In genomic region chr5:137045402-137046323, GRCm38 (mm10) we compare ENCODE assay signal across 8 mouse cellular contexts. TPM values are rescaled to one million over a fixed set of nuclear protein-coding genes. Genes with fewer than 3 reads are reported as not detected.
DNase-seq lines count a peak whose midpoint lies in the region; ATAC-seq and TF ChIP-seq lines count a peak whose summit lies in the region.

TSS of gene Ap1s1 (minus strand) at chr5:137046135.

- WGBS in forebrain, embryonic 15.5 days, result under 1% methylated on average over 48 of the region's 48 CpGs
- WGBS in lung, adult 2 months, result under 1% methylated on average over 48 of the region's 48 CpGs

- peak within 1 kb of the TSS; percentile 72 to 91 for H3K4me3 ChIP-seq in ES-E14 (ENCODE audit: insufficient read depth in 1 of 2, low read depth in 1 of 2, low read length in 2 of 2, poor library complexity in 1 of 2, severe bottlenecking in 1 of 2)
- H3K4me3 ChIP-seq in forebrain, embryonic 15.5 days, result peak within 1 kb of the TSS; percentile 82
- peak within 1 kb of the TSS; percentile 83 for H3K4me3 ChIP-seq in lung, adult 2 months (replicated peaks; ENCODE audit: extremely low read depth, low read depth, low read length)

- peak within 1 kb of the TSS; percentile 87 for H3K4me2 ChIP-seq in forebrain, embryonic 15.5 days (replicated peaks)

- no peaks in the 10 kb centered on the region for H3K27me3 ChIP-seq in forebrain, embryonic 15.5 days

- H3K4me1 ChIP-seq in ES-E14 (ENCODE audit: control insufficient read depth in 2 of 2, insufficient read depth in 2 of 2, low read length in 2 of 2, poor library complexity in 1 of 2), result peaks cover 0 to 16% of the 10 kb centered on the region in 2 experiments; a peak in 2 of 4 replicates
- H3K4me1 ChIP-seq in forebrain, embryonic 15.5 days, result peaks cover 20% of the 10 kb centered on the region
- peaks cover 5% of the 10 kb centered on the region; the same call in 1 of the 2 replicates for H3K4me1 ChIP-seq in lung, adult 2 months (ENCODE audit: control insufficient read depth, insufficient read depth, low read length)

- in situ Hi-C loops in ES-E14 (cut with MboI; ENCODE audit: low sequenced_read_pairs in 2 of 2, unreplicated experiment in 2 of 2), result no loop called here

- intact Hi-C loops in heart, postnatal 25 days (cut with DNase I), result no loop called here

- peak within 1 kb of the TSS; percentile 72 for H3K27ac ChIP-seq in ES-E14 (ENCODE audit: insufficient read depth, low read depth, low read length, poor library complexity, severe bottlenecking)
- H3K27ac ChIP-seq in forebrain, embryonic 15.5 days (replicated peaks), result peak within 1 kb of the TSS; percentile 81

- H3K9ac ChIP-seq in ES-E14 (ENCODE audit: insufficient read depth, low read depth, low read length, poor library complexity, severe bottlenecking), result peak within 1 kb of the TSS; percentile 93
- H3K9ac ChIP-seq in forebrain, embryonic 15.5 days (replicated peaks), result peak within 1 kb of the TSS; percentile 89

- no peaks in the 10 kb centered on the region for H3K9me3 ChIP-seq in ES-E14 (ENCODE audit: control insufficient read depth, insufficient read depth, low read depth, low read length)
- no peaks in the 10 kb centered on the region for H3K9me3 ChIP-seq in forebrain, embryonic 15.5 days

- TF ChIP-seq POLR2A in lung, adult 2 months (IDR thresholded peaks at IDR 0.05; ENCODE audit: borderline replicate concordance, extremely low read depth, low read depth, low read length), result peak; percentile 42; the same call in 1 of the 2 replicates

- no peak for TF ChIP-seq CTCF in lung, adult 2 months (IDR thresholded peaks at IDR 0.05; ENCODE audit: insufficient read depth, low read length)

- peak; percentile 92 for ATAC-seq in forebrain, embryonic 15.5 days (replicated peaks)
- ATAC-seq in neutrophil, adult 5-6 weeks (ENCODE audit: extremely low read depth, insufficient number of reproducible peaks, low FRiP score, poor library complexity, severe bottlenecking), result peak; percentile 78

- peaks cover 4% of the 10 kb centered on the region; the same call in 1 of the 2 replicates for H3K36me3 ChIP-seq in ES-E14 (ENCODE audit: control insufficient read depth, insufficient read depth, low read length, poor library complexity, severe bottlenecking)
- H3K36me3 ChIP-seq in forebrain, embryonic 15.5 days, result peaks cover 19% of the 10 kb centered on the region

- peak; percentile 100 for DNase-seq in ES-E14 (ENCODE audit: low read depth, low spot score)
- peak; percentile 99 for DNase-seq in cerebellum, adult 11-12 months
- peak; percentile 94 for DNase-seq in heart, postnatal 25 days (ENCODE audit: low spot score)
- DNase-seq in layer of hippocampus, adult 18-20 months (ENCODE audit: low spot score in 2 of 2), result peak; percentile 98 to 99
- DNase-seq in lung, adult 2 months, result peak; percentile 94
- DNase-seq in thymus, adult 18-20 months, result peak; percentile 97

TF ChIP-seq in ES-E14, 5 proteins besides CTCF, POLR2A, EP300 and RAD21:
- TF ChIP-seq ZNF384 (IDR thresholded peaks at IDR 0.05; ENCODE audit: low read depth, low read length) (no peak), HCFC1 (IDR thresholded peaks at IDR 0.05; ENCODE audit: borderline replicate concordance, insufficient read depth, low read length) (0 out of 2 replicates have a peak, but pooled peaks have one; percentile 47), MAFK (IDR thresholded peaks at IDR 0.05; ENCODE audit: insufficient read depth, low read depth, low read length) (no peak), ZC3H11A (IDR thresholded peaks at IDR 0.05; ENCODE audit: borderline replicate concordance, low read depth, low read length) (no peak)
TF ChIP-seq in ES-E14: peak in this region for 1.

RNA-seq across cellular contexts. Expression of gene Ap1s1, which starts in this region (rescaled TPM):
- 76.4 and 112 TPM in 2 replicates for total RNA-seq in ES-E14 (2012; rRNA removed)
- polyA plus RNA-seq in forebrain, embryonic 15.5 days (2015; fragmentation: Nextera tagmentation; extraction: Ambion mirVana), result 248 and 257 TPM in 2 replicates
- total RNA-seq in heart, postnatal 25 days (2021), result 10 to 100 TPM; 34.4 to 43.0 TPM
- 100 to 1,000 TPM; 316 to 355 TPM for total RNA-seq in layer of hippocampus, adult 18-20 months (2021)
- polyA plus RNA-seq in lung, adult 2 months (2012; rRNA removed), result 29.0 and 32.0 TPM in 2 replicates
- 9.2 and 16.7 TPM in 2 replicates for total RNA-seq in neutrophil, adult 5-6 weeks (2017)

Comparison
In these comparisons a context has a peak if more than half of its experiments do, and no peak if none do; other contexts are left out.
1. Peak in every context shown above with its lines: DNase-seq, ATAC-seq, H3K4me3 ChIP-seq and H3K27ac ChIP-seq.